Mouse (Mus musculus) neural tube, embryonic 14.5 days (tissue): Measurements from ENCODE around the gene Tdrd7. TPM values are rescaled to one million over a fixed set of nuclear protein-coding genes. Genes with fewer than 3 reads are reported as not detected.

Source experiments
- ATAC-seq: fragments of 200-750 bp; cut with Nextera tagmentation; 2 replicates; pipeline ENCODE4 v1.8.0; 2017; ENCODE audit warnings: low read depth, mild to moderate bottlenecking, moderate TSS enrichment, moderate library complexity
- H3K27ac ChIP-seq: fragments of 300-500 bp; sonication (generic); 2 replicates; pipeline ENCODE4 v1.5.1; 2014; ENCODE audit warnings: low read depth, mild to moderate bottlenecking, control low read depth, low read length, moderate library complexity, mixed read lengths
- H3K27me3 ChIP-seq: fragments of 300-500 bp; sonication (generic); 2 replicates; pipeline ENCODE4 v1.6.1; 2014; ENCODE audit warnings: low read length; ENCODE audit not compliant: control insufficient read depth, insufficient read depth
- H3K36me3 ChIP-seq: fragments of 300-500 bp; sonication (generic); 2 replicates; pipeline ENCODE4 v1.6.1; 2014; ENCODE audit warnings: low read length, mixed read lengths; ENCODE audit not compliant: control insufficient read depth, insufficient read depth
- H3K4me1 ChIP-seq: fragments of 300-500 bp; sonication (generic); 2 replicates; pipeline ENCODE4 v1.6.1; 2014; ENCODE audit warnings: low read length; ENCODE audit not compliant: control insufficient read depth, insufficient read depth
- H3K4me2 ChIP-seq: fragments of 300-500 bp; sonication (generic); 2 replicates; pipeline ENCODE4 v1.6.1; 2014; ENCODE audit warnings: mild to moderate bottlenecking, low read depth, low read length, control low read depth
- H3K4me3 ChIP-seq: fragments of 300-500 bp; sonication (generic); 2 replicates; pipeline ENCODE4 v1.5.1; 2014; ENCODE audit warnings: low read depth, low read length, control low read depth, mixed read lengths
- H3K9ac ChIP-seq: fragments of 300-500 bp; sonication (generic); replicated peaks from 2 replicates; pipeline ENCODE4 v1.6.1; 2014; ENCODE audit warnings: low read depth, mild to moderate bottlenecking, control low read depth, low read length, mixed read lengths
- H3K9me3 ChIP-seq: fragments of 300-500 bp; sonication (generic); 2 replicates; pipeline ENCODE4 v1.6.1; 2016; ENCODE audit warnings: low read length; ENCODE audit not compliant: control insufficient read depth
- WGBS: fragments of 180-500 bp; shearing (Covaris S2); extraction: QIAGEN DNeasy Blood & Tissue Kit; methylation state at CpG from one replicate; pipeline ENCODE4 v1.1.7; 2014; 5-methylcytosine and 5-hydroxymethylcytosine counted together
- polyA plus RNA-seq: library from polyadenylated mRNA; unstranded; fragments of >200 nt; fragmentation: Nextera tagmentation; extraction: Ambion mirVana; gene quantifications from 2 replicates; pipeline ENCODE4 v1.2.1, GENCODE M21; 2014

Gene Tdrd7
- polyA plus RNA-seq, 1 experiment from 2014 or later: 30.1 TPM

DNA sequence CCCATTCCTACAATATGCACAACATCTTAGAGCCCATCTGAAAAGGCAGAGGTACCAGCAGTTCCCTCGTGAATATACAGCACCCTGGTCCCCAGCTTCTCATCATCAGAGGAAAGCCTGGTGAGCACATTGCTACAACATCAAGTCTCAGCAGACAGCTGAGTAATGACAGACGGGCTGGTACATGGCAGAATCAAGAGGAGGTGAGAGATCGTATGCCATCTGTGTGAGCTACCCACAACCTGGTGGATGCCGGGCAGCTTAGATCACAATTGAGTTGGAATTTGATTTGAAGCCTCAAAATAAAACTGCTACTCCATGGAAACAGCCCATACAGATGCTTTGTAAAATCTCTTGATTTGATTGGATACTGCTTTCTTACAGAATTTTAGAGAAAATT lies 33.4 kb downstream of the Tdrd7 start:
- Histone ChIP-seq H3K36me3 (no peaks in the 10 kb centered on the region), H3K4me3 (no peak overlapping the region), H3K9ac (no peak overlapping the region), H3K27ac (no peak overlapping the region), H3K4me2 (no peak overlapping the region), H3K9me3 (no peaks in the 10 kb centered on the region), H3K27me3 (no peaks in the 10 kb centered on the region), H3K4me1 (no peaks in the 10 kb centered on the region)
- 83% methylated on average over 4 of the region's 4 CpGs for WGBS
- no peak for ATAC-seq

DNA sequence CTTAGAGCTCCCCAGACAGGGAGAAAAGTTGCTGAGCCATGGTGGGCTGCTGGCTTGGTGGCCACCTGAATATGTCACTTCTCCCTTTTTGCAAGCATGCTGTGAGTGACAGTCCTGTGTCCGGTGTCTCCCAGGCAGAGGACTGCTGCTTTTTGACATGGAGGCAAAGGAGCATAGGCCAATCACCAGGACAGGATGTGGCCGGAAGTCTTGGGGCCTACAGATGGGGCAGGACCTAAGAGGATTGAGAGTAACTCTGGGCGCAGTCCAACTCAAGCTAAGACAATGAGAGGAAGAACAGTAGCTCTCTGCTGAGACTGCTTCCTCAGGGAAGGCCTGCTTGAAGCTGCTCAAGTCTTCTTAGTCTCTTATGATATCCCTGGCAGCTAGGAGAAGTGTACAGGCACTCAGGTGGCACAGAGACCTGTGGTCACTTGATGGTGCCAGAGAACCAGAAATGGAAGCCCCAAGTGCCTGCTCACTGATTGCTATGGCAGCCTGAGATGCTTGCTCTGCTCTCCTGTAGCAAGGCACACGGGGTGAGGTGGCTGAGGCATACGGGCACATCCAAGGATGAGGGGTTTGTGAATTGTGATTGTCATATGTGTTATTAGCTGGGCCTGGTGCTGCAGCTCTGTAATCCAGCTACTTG lies 43.1 kb downstream of the Tdrd7 start:
- H3K9ac ChIP-seq: no peak overlapping the region
- H3K9me3 ChIP-seq: no peaks in the 10 kb centered on the region
- no peak overlapping the region for H3K4me3 ChIP-seq
- ATAC-seq: no peak
- no peaks in the 10 kb centered on the region for H3K4me1 ChIP-seq
- no peak overlapping the region for H3K27ac ChIP-seq
- WGBS: 92% methylated on average over 5 of the region's 5 CpGs
- no peak overlapping the region for H3K4me2 ChIP-seq
- no peaks in the 10 kb centered on the region for H3K27me3 ChIP-seq
- H3K36me3 ChIP-seq: peaks cover 9% of the 10 kb centered on the region; the same call in 1 of the 2 replicates

DNA sequence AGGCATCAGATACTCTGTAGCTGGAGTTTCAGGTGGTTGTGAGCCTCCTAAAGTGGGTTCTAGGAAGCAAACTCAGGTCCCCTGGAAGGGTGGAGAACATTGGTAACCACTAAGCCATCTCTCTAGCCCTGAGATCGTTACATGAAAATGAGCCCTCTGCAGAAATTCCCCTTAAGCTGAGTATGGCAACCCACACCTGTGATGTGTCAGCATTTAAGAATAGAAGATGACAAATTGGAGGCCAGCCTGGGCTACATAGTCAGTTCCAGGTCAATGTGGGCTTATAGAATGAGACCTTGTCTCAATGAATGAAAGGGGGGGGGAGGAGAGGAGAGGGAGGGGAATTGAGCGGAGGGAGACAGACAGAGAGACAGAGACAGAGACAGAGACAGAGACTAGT lies 46.6 kb downstream of the Tdrd7 start:
- H3K4me1 ChIP-seq: no peaks in the 10 kb centered on the region
- 0 out of 2 replicates have a peak, but pooled peaks cover 4% of the 10 kb centered on the region for H3K36me3 ChIP-seq
- H3K4me2 ChIP-seq: no peak overlapping the region
- H3K4me3 ChIP-seq: no peak overlapping the region
- H3K9ac ChIP-seq: no peak overlapping the region
- H3K9me3 ChIP-seq: no peaks in the 10 kb centered on the region
- no peak overlapping the region for H3K27ac ChIP-seq
- ATAC-seq: no peak
- H3K27me3 ChIP-seq: no peaks in the 10 kb centered on the region
- 88% methylated on average over 2 of the region's 2 CpGs for WGBS

DNA sequence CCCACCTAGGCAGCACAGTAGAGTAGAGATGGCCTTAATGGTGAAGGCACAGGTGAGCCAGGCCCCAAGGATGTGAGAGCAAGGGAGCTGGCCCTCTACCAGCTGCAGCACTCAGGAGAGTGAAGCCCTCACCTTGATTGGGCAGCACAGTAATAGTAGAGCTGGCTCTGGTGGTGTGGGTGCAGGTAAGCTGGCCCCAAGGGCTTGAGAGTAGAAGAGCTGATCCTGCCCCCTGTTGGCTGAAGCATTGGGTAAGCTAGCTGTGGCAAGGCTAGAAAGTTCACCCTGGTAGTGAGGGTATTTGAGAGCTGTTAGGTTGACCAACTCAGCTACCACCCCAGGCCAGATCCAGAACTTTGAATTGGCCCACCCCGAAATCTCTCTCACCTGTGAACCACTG lies 50.5 kb downstream of the Tdrd7 start:
- Histone ChIP-seq H3K27me3 (no peaks in the 10 kb centered on the region), H3K9me3 (no peaks in the 10 kb centered on the region), H3K9ac (no peak overlapping the region), H3K27ac (no peak overlapping the region), H3K4me1 (no peaks in the 10 kb centered on the region), H3K36me3 (0 out of 2 replicates have a peak, but pooled peaks cover 3% of the 10 kb centered on the region), H3K4me2 (no peak overlapping the region), H3K4me3 (no peak overlapping the region)
- ATAC-seq: no peak
- 88% methylated on average over 1 of the region's 1 CpGs for WGBS

DNA sequence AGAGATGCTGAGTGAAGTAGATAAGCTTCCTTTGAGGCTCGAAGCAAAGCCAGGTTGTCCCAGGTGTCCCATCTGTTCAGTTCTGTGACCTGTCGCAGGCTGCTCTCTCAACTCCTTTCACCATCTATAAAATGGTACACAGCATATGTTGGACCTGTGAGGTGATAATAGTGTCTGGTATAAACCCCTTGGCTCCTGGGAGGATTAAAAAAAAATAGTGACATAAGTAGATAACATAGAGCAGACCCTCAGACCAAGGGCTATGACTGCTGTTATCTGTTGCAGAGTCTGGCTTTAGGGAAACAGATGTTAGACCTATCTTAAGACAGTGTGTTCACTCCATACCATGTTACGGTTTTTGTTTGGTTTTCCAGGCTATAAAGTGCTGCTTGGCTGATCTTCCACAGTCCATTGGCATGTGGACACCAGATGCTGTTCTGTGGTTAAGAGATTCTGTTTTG lies 57.9 kb downstream of the Tdrd7 start:
- no peaks in the 10 kb centered on the region for H3K36me3 ChIP-seq
- H3K9me3 ChIP-seq: no peaks in the 10 kb centered on the region
- ATAC-seq: no peak
- WGBS: 73% methylated on average over 3 of the region's 3 CpGs
- H3K27ac ChIP-seq: no peak overlapping the region
- H3K4me3 ChIP-seq: no peak overlapping the region
- no peaks in the 10 kb centered on the region for H3K27me3 ChIP-seq
- H3K9ac ChIP-seq: no peak overlapping the region
- no peak overlapping the region for H3K4me2 ChIP-seq
- no peaks in the 10 kb centered on the region for H3K4me1 ChIP-seq

DNA sequence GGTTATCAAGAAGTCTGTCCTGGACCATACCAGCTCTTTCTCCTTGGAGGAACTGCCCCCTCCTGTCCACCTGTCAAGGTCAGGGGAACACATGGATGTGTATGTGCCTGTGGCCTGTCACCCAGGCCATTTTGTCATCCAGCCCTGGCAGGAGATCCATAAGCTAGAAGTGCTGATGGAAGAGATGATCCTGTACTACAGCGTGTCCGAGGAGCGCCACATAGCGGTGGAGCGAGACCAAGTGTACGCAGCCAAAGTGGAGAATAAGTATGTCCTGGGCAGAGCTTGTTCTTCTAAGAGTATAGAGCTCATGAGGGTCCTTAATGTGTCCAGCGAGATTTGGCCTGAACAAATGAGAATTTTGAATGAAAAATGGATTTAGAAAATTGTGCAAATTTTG lies 60.8 kb downstream of the Tdrd7 start:
- no peaks in the 10 kb centered on the region for H3K27me3 ChIP-seq
- no peaks in the 10 kb centered on the region for H3K36me3 ChIP-seq
- no peaks in the 10 kb centered on the region for H3K9me3 ChIP-seq
- H3K4me1 ChIP-seq: no peaks in the 10 kb centered on the region
- H3K4me2 ChIP-seq: no peak overlapping the region
- no peak overlapping the region for H3K4me3 ChIP-seq
- ATAC-seq: no peak
- H3K9ac ChIP-seq: no peak overlapping the region
- 33% methylated on average over 7 of the region's 7 CpGs for WGBS
- H3K27ac ChIP-seq: no peak overlapping the region

DNA sequence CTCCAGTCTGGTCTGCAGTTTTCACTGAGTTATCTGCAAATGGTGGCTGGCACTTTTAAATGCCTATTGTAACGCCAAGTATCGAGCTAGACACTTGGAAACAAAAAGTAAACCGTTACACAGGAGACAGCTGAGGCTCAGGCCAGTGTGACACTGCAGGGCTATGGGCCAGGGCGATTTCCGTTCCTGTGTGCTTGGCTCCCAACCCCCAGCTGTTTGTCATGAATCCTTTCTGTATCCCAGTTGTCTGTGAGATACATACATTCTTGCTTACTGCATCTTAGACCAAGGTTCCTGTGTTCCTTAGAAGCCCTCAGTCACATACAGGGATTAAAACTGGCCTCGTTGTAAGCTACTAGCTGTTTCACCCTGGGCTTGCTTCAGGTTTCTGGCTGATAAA lies 63.1 kb downstream of the Tdrd7 start:
- Histone ChIP-seq H3K27ac (no peak overlapping the region), H3K9ac (no peak overlapping the region), H3K4me3 (no peak overlapping the region), H3K4me1 (no peaks in the 10 kb centered on the region), H3K9me3 (no peaks in the 10 kb centered on the region), H3K4me2 (no peak overlapping the region), H3K36me3 (no peaks in the 10 kb centered on the region), H3K27me3 (no peaks in the 10 kb centered on the region)
- ATAC-seq: no peak
- 59% methylated on average over 6 of the region's 6 CpGs for WGBS

DNA sequence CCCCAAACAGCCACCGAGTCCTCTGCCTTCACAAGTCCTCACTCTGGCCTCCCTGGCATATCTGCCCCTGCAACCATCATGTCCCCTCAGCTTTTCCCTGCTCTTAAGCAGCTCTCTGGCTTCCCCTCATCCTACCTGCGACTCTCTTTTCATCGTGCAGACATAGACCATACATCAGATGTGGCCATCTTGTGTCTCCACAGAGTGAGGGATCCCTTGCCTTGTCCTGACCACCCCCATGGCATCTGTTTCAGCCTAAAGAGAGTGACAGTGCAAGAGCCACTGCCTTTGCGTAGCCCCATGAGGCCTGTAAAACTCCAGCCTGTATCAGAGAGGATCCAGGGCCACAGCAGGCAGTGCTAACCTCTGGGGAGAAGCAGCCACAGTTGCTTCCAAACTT lies 63.6 kb downstream of the Tdrd7 start:
- 77% methylated on average over 4 of the region's 4 CpGs for WGBS
- Histone ChIP-seq H3K4me2 (no peak overlapping the region), H3K9me3 (no peaks in the 10 kb centered on the region), H3K36me3 (no peaks in the 10 kb centered on the region), H3K4me1 (no peaks in the 10 kb centered on the region), H3K27me3 (no peaks in the 10 kb centered on the region), H3K27ac (no peak overlapping the region), H3K4me3 (no peak overlapping the region), H3K9ac (no peak overlapping the region)
- no peak for ATAC-seq

DNA sequence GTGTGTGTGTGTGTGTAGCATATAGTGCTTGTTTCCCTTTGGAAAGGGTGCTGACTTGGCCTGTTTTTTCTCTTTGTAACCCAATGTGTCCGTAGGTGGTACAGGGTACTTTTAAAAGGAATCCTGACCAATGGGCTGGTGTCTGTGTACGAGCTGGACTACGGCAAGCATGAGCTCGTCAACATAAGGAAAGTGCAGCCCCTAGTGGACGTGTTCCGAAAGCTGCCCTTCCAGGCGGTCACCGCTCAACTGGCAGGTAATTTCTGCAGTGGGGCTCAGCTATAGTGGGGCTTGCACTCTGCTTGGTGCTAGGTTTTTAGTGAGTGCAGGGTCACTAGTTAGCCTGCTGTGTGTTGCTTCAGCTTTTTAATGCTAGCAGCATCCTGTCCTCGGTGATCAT lies 64.4 kb downstream of the Tdrd7 start:
- WGBS: 47% methylated on average over 9 of the region's 9 CpGs
- ATAC-seq: no peak
- H3K36me3 ChIP-seq: no peaks in the 10 kb centered on the region
- H3K9me3 ChIP-seq: no peaks in the 10 kb centered on the region
- H3K4me1 ChIP-seq: no peaks in the 10 kb centered on the region
- no peak overlapping the region for H3K9ac ChIP-seq
- no peak overlapping the region for H3K4me3 ChIP-seq
- no peak overlapping the region for H3K27ac ChIP-seq
- no peaks in the 10 kb centered on the region for H3K27me3 ChIP-seq
- no peak overlapping the region for H3K4me2 ChIP-seq
